Mouse (Mus musculus): Measurements from ENCODE around the gene Gm5089. TPM values are rescaled to one million over a fixed set of nuclear protein-coding genes. Genes with fewer than 3 reads are reported as not detected.
A peak's percentile ranks its signal among the peaks of the same experiment; 100 is the strongest.
"Not testable (repeated sequence)": the region's sequence is repeated elsewhere in the genome, so short reads cannot be mapped to it uniquely, and the experiment has no call there.

Gene Gm5089
- polyA plus RNA-seq, 1 experiment from 2014 or later: 0.08 TPM

DNA sequence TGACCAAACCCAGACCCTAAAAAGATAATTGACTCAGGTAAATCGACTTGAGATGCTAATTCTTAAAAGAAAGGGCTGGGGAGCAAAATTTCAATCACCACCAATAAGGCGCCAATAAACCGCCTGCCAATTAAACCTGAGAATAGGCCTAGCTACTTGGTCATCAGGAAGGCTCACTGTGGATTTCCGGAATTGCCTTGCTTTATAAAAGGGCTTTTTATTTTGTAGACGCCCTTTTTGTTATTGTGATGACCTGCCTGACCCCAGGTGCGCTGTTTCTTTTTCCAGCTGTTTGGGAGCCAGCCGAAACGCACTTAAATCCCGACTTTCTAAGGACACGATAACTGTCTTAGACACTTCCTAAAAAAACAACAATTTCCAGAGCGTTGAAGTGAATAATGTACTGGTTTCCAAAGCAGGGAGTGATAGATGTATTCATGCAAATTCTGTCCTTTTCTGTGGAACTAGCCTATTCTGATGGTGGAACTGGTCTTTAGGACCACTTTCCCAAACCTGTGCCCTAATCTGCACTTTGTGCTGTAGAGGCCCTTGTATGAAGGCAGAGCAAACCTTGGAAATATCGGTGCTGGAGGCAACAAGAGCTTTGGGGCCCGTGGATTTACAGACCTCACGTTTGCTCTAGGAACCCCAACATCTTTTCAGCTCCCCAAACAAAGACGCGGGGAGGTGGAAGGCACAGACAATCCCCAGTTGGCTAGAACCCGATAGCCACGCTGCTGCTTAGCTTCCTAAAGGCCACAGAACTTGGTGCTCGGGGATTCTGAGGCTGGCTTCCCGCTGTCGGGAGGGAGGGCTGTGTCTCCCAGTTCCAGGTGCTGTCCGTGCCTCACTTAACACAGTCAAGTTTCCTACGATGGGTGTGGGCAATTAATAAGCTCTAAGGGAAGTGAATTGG lies 17.3 kb upstream of the Gm5089 start:
- Histone ChIP-seq H3K4me3 (replicated peaks) (no peak overlapping the region), H3K9ac (no peak overlapping the region), H3K4me1 (peaks cover 27% of the 10 kb centered on the region), H3K36me3 (no peaks in the 10 kb centered on the region), H3K27ac (replicated peaks) (no peak overlapping the region), H3K9me3 (replicated peaks) (no peaks in the 10 kb centered on the region), H3K4me2 (replicated peaks) (no peak overlapping the region), H3K27me3 (peaks cover 97% of the 10 kb centered on the region)
- no peak for ATAC-seq (ENCODE audit: insufficient number of reproducible peaks, low FRiP score, low TSS enrichment, low read depth)
- WGBS: 4% methylated on average over 23 of the region's 23 CpGs

DNA sequence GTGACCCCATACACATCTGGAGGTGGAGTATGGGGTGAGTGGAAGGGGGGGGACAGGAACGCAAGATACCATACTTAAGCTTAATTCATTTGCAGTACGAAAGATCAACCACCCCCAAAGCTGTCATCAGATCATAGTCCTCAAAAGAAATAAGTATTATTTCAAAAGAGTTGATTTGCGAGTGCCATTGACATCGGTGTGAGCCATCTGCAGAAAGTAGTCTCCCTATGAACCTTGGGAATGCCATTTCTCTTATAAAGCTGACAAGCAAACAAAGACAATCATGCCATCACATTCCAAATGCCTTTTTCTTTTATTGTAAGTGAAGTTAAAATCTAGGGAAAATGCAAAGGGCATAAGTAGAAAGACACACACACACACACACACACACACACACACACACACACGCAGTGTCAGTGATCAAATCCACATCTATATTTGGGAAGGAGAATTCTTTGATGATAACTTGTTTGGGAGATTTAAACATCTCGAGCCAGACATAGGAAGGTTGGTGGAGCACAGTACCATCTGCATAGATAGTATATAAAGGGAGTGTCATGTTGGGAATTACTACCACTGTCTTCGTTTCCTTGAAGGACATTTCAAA lies 15.9 kb upstream of the Gm5089 start:
- no peak overlapping the region for H3K4me3 ChIP-seq (replicated peaks)
- H3K27ac ChIP-seq (replicated peaks): no peak overlapping the region
- H3K27me3 ChIP-seq: peaks cover 98% of the 10 kb centered on the region
- H3K9me3 ChIP-seq (replicated peaks): no peaks in the 10 kb centered on the region
- H3K9ac ChIP-seq: no peak overlapping the region
- H3K4me2 ChIP-seq (replicated peaks): no peak overlapping the region
- no peak for ATAC-seq (ENCODE audit: insufficient number of reproducible peaks, low FRiP score, low TSS enrichment, low read depth)
- peaks cover 25% of the 10 kb centered on the region for H3K4me1 ChIP-seq
- 55% methylated on average over 7 of the region's 7 CpGs for WGBS
- H3K36me3 ChIP-seq: no peaks in the 10 kb centered on the region

DNA sequence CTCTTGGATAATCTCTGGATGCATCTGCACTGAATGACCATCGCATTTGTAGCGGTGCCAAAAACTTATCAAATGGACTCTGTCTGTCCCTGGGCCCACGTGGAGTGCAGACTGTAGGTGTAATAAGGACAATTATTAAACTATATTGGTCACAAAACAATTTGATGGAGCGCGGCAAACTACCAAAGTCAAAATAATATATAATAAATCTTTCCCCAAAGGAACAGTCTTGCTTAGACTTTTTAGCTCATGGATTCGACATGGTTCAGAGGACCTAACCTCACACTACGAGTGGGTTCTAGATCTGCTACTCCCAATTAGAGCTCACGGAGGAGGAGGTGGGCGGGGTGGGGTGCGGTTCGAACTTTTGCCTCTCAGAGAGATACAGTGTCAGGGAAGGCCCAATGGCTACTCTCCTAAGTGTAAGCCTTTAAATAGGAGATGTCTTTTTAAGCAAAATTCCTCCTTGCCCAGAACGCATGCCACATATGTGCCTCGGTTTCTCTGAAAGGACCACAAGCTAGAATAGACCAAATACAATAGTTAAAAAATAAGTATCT lies 15.1 kb upstream of the Gm5089 start:
- Histone ChIP-seq H3K4me3 (replicated peaks) (no peak overlapping the region), H3K4me2 (replicated peaks) (no peak overlapping the region)
- 22% methylated on average over 13 of the region's 13 CpGs for WGBS

DNA sequence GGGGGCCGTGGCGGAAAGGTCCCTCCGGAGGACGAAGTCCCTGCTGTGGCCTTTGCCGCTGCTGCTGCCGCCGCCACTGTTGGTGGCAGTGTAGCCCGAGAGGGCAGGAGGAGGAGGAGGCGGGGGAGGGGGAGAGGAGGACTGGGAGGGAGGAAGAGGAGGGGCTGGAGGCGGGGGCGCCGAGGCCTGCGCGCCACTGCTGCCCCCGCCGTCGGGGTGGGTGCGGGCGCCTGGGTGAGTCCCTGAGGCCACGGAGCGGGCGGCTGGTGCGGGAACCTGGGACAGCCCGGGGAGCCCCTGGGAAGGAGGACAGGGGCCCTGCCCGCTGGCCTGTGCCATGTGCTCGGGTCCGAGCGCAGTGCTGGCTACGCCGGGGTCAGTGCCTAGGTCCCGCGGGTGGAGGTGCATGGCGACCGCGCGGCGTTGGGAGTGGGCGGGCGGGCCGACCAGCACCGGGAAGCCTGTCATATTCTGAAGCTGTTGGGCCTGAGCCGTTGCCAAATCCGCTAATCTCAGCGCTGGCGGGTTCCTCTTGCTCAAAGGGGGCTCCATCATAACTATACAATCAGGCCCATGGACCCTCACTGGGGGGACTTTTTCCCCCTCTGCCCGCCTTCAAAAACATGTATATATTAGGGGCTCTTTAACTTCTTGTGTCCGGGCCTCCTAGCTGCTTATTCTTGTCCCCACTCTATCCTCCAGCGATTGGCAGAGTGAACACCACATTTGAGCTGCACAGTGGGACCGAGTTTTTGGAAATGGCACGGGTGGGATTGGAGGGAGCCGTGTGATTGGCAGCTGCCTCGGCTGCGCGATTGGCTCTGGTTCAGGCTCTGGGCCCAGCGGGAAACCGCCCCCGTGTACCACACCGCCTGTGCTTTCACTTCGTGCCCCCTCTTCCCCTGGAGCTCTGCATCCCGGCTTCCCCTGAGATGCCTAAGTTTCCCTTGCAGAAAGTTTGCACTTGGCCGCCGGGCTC lies 14.1 kb upstream of the Gm5089 start, which contains the start of gene Zic5:
Gene Zic5 (minus strand): TSS at position 915 of the 979 bp plus-strand sequence.
- Histone ChIP-seq H3K27me3 (peaks cover 95% of the 10 kb centered on the region), H3K9me3 (replicated peaks) (no peaks in the 10 kb centered on the region), H3K4me2 (replicated peaks) (peak within 1 kb of the TSS; percentile 94), H3K9ac (no peak within 1 kb of the TSS), H3K4me3 (replicated peaks) (peak within 1 kb of the TSS; percentile 49), H3K27ac (replicated peaks) (no peak within 1 kb of the TSS), H3K36me3 (no peaks in the 10 kb centered on the region), H3K4me1 (peaks cover 25% of the 10 kb centered on the region)
- 1% methylated on average over 57 of the region's 62 CpGs for WGBS
- 0 out of 2 replicates have a peak, but pooled peaks have one; percentile 23 for ATAC-seq (ENCODE audit: insufficient number of reproducible peaks, low FRiP score, low TSS enrichment, low read depth)

More for the DNA sequence above, 15.1 kb upstream of the Gm5089 start:
- H3K36me3 ChIP-seq: no peaks in the 10 kb centered on the region
- H3K9ac ChIP-seq: no peak overlapping the region
- peaks cover 25% of the 10 kb centered on the region for H3K4me1 ChIP-seq
- no peaks in the 10 kb centered on the region for H3K9me3 ChIP-seq (replicated peaks)
- H3K27me3 ChIP-seq: peaks cover 96% of the 10 kb centered on the region
- H3K27ac ChIP-seq (replicated peaks): no peak overlapping the region
- no peak for ATAC-seq (ENCODE audit: insufficient number of reproducible peaks, low FRiP score, low TSS enrichment, low read depth)

DNA sequence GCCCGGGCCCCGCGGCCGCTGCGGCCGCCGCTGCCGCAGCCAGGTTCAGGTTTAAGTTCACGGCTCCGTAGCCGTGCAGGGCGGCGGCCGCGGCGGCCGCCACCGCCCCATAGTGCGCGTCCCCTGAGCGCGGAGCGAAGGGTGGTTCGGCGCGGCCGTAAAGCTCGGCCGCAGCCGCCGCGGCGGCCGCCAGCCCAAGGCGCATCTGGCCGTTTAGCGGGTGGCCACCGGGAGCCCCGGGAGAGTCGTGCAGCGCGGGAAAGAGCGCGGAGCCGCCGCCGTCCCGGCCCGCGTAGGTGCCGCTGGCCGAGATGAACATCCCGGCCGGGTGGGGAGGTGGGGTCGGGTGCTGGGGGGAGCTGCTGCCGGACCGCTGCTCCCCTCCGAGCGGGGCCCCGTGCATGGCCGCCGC lies 13.4 kb upstream of the Gm5089 start:
- WGBS: under 1% methylated on average over 62 of the region's 62 CpGs
- H3K4me1 ChIP-seq: peaks cover 25% of the 10 kb centered on the region
- no peaks in the 10 kb centered on the region for H3K36me3 ChIP-seq
- H3K27me3 ChIP-seq: peaks cover 92% of the 10 kb centered on the region
- peak overlapping the region; percentile 49 for H3K4me3 ChIP-seq (replicated peaks)
- no peak overlapping the region for H3K9ac ChIP-seq
- H3K4me2 ChIP-seq (replicated peaks): peak overlapping the region; percentile 94
- ATAC-seq (ENCODE audit: insufficient number of reproducible peaks, low FRiP score, low TSS enrichment, low read depth): no peak
- H3K27ac ChIP-seq (replicated peaks): no peak overlapping the region
- H3K9me3 ChIP-seq (replicated peaks): no peaks in the 10 kb centered on the region

DNA sequence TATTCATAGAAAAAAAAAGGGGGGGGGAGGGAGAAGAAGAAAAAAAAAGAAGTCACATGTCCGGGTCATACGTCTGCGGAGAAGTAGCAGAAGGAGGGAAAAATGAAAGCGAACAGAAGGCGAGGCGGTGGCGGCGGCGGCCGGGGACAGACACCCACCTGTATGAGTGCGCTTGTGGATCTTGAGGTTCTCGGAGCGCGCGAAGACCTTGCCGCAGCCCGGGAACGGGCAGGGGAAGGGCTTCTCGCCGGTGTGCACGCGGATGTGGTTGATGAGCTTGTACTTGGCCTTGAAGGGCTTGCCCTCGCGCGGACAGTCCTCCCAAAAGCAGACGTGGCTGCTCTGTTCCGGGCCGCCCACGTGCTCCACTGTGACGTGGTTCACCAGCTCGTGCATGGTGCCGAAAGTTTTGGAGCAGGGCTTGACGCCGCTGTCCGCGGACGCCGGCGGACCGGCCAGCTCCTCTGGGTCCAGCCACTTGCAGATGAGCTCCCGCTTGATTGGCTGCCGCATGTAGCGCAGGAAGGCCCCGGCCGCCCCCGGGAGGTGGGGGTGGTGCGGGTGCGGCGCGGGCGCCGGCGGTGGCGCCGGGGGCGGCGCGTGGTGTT lies 12.9 kb upstream of the Gm5089 start:
- peaks cover 87% of the 10 kb centered on the region for H3K27me3 ChIP-seq
- not testable (repeated sequence) for H3K9ac ChIP-seq; H3K9me3 ChIP-seq (replicated peaks); H3K36me3 ChIP-seq; H3K27ac ChIP-seq (replicated peaks)
- peak; percentile 63; the same call in 1 of the 2 replicates for ATAC-seq (ENCODE audit: insufficient number of reproducible peaks, low FRiP score, low TSS enrichment, low read depth)
- under 1% methylated on average over 51 of the region's 58 CpGs for WGBS
- H3K4me2 ChIP-seq (replicated peaks): peak overlapping the region; percentile 94
- H3K4me3 ChIP-seq (replicated peaks): peak overlapping the region; percentile 49
- H3K4me1 ChIP-seq: peaks cover 25% of the 10 kb centered on the region

DNA sequence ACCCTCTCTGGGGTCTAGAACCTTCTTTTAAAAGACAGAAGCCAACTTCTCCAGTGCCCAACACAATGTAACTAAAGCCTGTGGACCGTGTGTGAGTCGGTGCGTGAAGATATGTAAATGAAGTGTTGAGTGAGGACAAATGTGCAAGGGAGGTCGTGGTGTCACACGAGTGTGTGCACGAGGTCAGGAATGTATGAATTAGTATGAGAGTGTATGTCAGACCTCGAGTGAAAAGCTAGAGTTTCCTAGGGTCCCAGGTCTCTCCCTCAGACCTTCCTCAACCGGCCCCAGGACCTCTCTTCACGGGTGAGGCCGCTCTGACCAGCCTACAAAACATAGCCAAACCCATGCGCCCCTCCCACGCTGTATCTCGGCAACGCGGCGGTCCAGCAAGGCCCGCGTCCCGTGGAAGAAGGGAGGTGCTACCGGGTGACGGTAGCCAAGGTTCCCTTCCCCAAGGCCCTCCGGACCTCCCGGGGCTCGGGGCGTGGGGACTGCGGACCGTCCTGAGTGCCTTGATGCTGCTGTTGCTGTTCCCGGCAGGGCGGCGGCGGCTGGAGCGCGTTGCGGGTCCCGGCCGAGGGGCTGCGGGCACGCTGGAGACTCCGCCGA lies 12.3 kb upstream of the Gm5089 start:
- Histone ChIP-seq H3K4me2 (replicated peaks) (peak overlapping the region; percentile 94), H3K9me3 (replicated peaks) (no peaks in the 10 kb centered on the region), H3K36me3 (no peaks in the 10 kb centered on the region), H3K27ac (replicated peaks) (no peak overlapping the region), H3K27me3 (peaks cover 81% of the 10 kb centered on the region), H3K9ac (no peak overlapping the region), H3K4me3 (replicated peaks) (peak overlapping the region; percentile 49), H3K4me1 (peaks cover 25% of the 10 kb centered on the region)
- no peak for ATAC-seq (ENCODE audit: insufficient number of reproducible peaks, low FRiP score, low TSS enrichment, low read depth)
- WGBS: 3% methylated on average over 40 of the region's 40 CpGs

DNA sequence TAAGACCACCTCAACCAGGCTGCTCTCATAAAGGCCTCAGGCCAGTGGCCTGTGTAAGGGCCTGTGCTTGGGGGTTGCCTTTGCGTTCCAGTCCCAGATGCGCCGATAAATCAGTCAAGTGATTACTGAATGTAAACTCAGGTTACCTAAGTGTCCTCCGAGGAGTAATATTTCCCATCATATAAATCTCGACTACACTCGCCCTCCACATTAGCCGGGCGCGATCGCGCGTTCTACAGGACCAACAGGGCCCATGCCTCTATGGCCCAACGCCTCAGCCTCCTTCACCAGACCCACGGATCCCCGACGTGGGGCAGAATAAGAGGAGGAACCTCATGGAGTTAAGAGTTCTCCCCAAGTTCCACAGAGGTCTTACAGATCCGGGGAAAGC lies 11.8 kb upstream of the Gm5089 start:
- Histone ChIP-seq H3K27ac (replicated peaks) (no peak overlapping the region), H3K4me1 (peaks cover 25% of the 10 kb centered on the region), H3K9ac (no peak overlapping the region), H3K4me3 (replicated peaks) (peak overlapping the region; percentile 49; the same call in 1 of the 2 replicates), H3K27me3 (peaks cover 76% of the 10 kb centered on the region), H3K36me3 (no peaks in the 10 kb centered on the region), H3K9me3 (replicated peaks) (no peaks in the 10 kb centered on the region), H3K4me2 (replicated peaks) (no peak overlapping the region)
- ATAC-seq (ENCODE audit: insufficient number of reproducible peaks, low FRiP score, low TSS enrichment, low read depth): no peak
- 33% methylated on average over 17 of the region's 17 CpGs for WGBS

DNA sequence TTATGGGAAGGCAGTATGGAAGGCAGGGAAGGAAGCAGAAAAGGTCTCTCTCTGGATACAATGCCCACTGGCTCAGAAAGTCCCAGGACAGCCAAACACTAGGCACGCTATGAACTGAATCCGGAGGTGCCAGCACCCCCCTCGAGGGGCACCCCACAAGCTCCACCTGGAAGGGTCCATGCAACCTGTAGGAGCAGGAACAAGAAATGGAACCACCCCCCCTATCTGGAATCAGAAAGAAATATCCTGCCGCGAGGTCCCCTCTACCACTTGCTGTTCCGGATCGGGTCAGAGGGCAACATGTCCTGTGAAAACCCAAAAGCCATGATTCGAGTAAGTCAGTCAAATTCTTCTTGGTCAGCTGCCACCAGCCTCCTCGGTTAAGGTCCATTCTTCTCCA lies 11.1 kb upstream of the Gm5089 start:
- no peak for ATAC-seq (ENCODE audit: insufficient number of reproducible peaks, low FRiP score, low TSS enrichment, low read depth)
- no peaks in the 10 kb centered on the region for H3K9me3 ChIP-seq (replicated peaks)
- no peaks in the 10 kb centered on the region for H3K36me3 ChIP-seq
- H3K27me3 ChIP-seq: peaks cover 69% of the 10 kb centered on the region
- H3K4me3 ChIP-seq (replicated peaks): no peak overlapping the region
- H3K9ac ChIP-seq: no peak overlapping the region
- H3K27ac ChIP-seq (replicated peaks): no peak overlapping the region
- peaks cover 25% of the 10 kb centered on the region for H3K4me1 ChIP-seq
- no peak overlapping the region for H3K4me2 ChIP-seq (replicated peaks)
- WGBS: 32% methylated on average over 9 of the region's 9 CpGs

DNA sequence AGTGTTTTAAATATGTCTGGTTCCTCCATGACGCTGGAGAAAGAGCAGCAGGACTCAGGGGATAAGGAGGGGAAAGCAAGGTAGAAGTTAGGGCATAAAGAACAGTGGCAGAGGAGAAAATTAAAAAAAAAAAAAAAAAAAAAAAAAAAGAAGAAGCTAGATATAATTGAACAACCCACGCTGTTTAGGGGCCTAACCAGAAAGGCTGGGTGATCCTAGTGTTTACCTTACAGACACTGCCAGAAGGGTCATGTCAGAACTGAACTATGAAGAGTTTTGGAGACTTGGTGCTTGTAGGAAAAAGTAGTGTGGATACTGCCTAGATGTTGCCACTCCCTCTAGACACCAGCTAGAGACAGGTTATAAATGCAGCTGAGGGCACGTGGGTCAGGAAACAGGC lies 10.6 kb upstream of the Gm5089 start:
- H3K4me2 ChIP-seq (replicated peaks): no peak overlapping the region
- no peaks in the 10 kb centered on the region for H3K36me3 ChIP-seq
- H3K9me3 ChIP-seq (replicated peaks): no peaks in the 10 kb centered on the region
- peaks cover 25% of the 10 kb centered on the region for H3K4me1 ChIP-seq
- no peak for ATAC-seq (ENCODE audit: insufficient number of reproducible peaks, low FRiP score, low TSS enrichment, low read depth)
- no peak overlapping the region for H3K9ac ChIP-seq
- WGBS: 31% methylated on average over 3 of the region's 3 CpGs
- no peak overlapping the region for H3K27ac ChIP-seq (replicated peaks)
- peaks cover 64% of the 10 kb centered on the region for H3K27me3 ChIP-seq
- H3K4me3 ChIP-seq (replicated peaks): no peak overlapping the region
